Mouse (Mus musculus) thymus, postnatal 14 days (tissue): ENCODE data around the gene Ptprf.

ENCODE experiments used
- DNase-seq: peaks from one replicate; pipeline ENCODE4 v3.0.0; 2021

The Ptprf gene

GRCm38 (mm10) chr4:118282182-118282562 lies 9.0 kb downstream of the Ptprf start:
- DNase-seq: no peak

DNA sequence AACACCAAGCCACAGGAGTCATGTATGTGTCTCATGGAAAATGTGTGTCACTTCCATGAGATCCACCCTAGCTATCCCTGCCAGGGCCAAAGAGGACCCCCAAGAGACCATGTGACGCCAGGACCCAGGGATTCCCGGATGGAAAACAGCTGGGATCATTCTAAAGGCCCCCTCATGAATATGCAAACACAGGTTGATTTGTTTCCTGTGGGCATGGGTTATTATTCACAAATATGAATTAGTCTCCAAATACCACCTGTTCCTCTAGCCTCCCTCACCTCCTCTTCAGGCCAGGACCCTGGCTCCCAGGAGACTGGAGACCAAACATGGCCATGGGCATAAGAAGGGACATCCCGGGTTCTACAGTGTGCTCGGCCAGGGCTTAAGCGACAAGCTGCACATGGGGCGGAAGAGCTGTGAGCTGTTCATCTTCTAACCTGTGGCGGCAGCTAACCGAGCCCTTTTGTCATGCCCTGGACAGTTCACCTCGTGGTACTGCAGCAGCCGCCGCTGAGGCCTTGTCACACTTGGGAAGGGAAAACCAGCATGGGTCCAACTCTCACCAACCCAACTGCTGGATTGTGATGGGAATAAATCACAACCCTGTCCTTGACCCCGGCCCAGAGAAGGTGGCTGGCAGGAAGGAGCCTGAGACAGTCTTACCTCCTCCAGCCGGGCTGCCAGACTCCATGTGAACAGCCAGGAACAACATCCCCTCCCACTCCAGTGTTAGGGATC lies 9.6 kb downstream of the Ptprf start:
- no peak for DNase-seq

DNA sequence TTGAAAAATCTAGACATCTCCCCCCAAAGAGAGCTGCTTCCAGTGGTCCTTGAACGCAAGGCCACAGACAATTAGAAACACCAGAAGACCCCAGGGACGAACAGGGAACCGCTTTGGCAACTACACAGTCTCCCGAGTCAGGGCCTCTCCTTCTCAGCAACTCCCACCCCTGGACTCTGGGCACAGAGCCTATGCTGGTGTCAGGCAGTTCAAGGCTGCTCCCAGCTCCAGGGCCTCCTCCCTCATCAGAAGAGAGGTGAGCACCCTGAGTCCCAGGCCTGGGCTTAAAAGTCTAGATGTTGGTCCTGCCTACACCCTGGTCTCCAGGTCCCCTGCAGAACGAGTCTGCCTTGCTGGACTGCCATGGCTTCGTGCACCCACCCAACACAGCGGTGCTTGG lies 10.7 kb downstream of the Ptprf start:
- no peak for DNase-seq

GRCm38 (mm10) chr4:118276520-118277232 lies 14.5 kb downstream of the Ptprf start:
- DNase-seq: no peak

DNA sequence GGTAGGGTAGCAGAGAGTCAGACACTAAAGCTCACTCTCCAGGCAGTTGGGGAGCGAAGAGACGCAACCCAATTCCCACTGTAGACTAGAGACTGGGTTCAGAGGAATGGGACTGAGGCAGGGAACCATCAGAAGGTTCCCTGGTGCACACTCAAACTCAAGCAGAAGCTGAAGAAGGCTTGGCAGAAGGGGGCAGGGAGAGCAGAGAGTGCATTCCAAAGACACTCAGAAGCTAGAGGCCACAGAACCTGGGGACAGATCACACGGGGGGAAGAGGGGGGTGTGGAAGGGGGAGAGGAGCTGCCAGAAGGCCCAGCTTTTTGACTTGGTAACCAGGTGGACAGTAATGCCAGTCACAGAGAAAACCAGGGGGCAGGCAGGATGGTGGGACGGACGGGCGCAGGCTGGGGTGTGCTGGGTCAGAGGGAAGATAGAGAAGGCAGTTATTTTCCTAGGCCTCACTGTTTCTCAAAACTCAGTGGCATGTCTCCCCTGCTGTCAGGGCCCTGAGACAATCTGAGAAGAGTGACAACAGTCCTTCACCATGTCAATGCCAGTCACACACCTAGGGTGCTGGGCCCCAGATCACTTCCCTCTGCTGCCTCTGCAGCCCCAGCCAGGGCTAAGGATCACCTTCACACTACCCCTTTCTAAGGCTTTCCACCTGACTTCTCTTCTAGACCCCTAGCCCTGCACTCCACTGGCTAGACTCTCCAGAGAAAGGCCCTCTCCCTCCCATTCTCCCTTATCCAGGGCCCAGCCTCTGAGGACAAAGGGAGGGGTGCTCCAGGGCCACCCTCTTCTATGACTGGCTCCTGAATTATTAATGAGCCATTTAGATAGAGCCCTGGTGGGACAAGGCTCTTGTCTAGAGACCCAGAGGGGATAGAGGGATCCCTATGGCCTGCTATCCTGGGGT lies 15.3 kb downstream of the Ptprf start:
- no peak for DNase-seq

- no peak for DNase-seq
These were observed 16.7 kb downstream of the Ptprf start for GRCm38 (mm10) chr4:118274521-118274920.

DNA sequence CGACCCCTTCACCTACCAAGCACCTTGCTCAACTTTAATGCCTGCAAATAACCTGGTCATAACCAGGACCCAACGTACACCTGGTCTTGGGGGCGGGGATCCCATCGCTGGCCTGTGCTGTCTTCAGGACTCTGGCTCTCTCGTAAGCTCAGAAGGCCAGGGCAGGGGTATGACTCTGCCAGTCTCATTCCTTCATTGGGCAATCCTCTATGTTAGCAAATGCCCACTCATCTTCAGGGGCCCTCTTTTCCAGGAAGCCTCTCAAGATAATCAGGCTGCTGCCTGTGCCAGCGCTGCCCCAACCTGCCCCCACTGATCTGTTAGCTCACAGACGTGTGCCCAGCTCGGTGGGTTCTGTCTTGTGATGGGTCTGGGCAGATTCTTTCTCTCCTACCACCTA lies 17.2 kb downstream of the Ptprf start:
- DNase-seq: no peak

DNA sequence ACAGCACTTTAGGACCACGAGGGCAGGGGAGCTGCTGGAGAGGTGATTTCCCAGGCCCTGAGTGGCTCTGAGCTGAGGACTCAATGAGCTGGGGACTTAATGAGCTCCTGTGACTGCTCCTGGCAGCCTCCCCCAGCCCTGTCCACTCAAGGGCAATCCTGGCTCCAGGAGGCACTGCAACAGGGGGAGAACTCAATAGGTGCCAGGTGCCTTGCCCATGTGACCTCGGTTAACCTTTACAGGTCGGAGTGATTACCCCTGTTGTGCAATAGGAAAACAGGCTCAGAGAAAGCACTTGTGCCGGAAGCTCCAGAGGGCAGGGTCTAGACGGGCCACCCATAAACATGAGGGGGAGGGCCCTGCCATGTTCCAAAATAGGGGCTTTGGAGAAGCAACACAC lies 17.7 kb downstream of the Ptprf start:
- no peak for DNase-seq

DNA sequence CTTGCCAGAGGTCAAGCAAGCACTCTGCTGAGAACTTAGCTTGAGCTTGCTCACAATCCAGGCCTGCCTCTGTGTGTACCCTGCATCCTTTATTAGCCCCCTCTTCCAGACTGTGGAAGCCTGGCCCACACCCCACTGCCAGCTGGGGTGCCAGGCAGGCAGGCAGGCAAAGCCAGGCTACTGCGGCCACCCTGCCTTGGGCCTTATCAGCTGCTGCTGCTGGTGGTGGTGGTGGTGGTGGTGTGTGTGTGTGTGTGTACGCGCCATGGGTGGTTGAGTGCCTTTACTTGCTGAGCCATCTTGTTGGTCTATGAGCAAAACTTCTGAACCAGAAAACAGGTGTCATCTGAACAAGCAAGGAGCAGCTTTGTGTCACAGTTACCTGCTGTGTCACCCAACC lies 18.3 kb downstream of the Ptprf start:
- no peak for DNase-seq

DNA sequence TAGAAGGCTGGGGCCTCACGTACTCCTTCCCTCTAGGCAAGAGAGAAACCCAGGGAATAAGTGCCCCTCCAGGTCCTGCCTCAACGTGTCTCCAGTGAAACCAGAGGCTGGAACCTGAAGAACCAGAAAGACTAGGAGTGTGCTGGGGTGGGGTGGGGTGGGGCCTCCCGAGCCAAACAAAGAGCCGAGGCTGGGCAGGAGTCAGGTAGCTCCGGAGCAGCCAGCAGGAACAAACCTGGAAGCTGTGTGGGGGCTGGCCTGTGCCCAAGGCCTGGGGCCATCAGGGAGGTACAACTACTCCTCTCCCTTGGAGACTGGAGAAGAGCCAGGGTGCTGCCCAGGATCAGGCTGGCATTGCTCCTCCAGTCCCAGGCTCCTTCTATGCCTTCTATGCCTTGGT lies 18.9 kb downstream of the Ptprf start:
- no peak for DNase-seq

DNA sequence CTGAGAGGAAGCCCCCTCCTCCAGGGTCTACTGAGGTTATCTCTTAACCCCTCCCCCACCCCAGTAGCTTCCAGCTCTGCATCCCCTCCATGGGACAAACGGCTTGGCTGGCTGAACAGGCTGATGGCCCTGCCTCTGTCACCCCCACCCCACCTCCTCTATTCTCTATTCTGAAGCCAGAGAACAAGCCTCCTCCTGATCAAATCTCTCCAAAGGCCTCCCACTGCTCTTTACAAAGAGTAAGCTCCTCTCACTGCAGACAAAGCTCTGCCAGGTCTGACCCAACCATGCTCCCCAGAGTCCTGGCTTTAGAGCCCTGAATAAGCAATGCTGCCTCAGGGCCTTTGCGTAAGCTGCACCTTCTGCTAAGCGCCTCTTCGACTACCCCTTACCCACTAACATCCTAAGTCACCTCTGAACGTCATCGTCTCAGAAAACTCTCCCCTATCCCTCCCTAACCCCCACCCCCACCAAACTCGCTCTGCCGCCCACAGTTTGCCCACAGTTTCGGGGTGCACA lies 19.6 kb downstream of the Ptprf start:
- DNase-seq: no peak

DNA sequence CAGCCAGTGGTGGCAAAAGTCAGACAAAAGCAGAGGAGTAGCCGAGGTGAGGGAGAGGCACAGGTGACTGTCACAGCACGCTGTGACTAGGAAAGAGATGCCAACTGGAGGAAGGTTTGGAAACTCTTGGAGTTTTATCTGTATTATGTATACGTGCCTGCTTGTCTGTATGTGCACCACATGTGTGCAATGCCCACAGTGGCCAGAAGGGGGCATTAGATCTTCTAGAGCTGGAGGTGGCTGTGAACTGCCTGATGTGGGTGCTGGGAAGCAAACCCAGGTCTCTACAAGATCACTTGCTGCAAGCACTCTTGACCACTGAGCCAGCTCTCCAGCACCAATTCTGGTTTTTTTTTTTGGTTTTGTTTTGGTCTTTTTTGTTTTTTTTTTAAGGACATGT lies 20.5 kb downstream of the Ptprf start:
- no peak for DNase-seq

DNA sequence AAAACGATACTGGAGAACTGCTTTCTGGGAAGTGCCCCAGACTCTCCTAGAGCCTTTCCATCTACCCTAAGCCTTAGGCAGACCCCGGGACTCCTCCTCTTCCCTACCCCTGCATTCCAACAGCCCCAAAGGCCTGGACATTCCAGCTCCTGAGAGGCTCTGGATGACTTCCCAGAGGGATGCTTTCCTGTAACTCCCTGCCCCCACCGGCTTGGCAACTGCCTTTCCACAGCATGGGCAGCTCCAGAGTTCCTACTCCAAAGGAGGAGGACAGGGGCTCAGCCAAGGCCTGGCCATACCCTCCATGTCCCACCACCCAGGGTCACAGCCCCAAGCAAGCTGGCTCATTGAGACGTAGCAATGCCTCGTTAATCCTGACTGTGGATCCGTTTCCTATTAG lies 21.2 kb downstream of the Ptprf start:
- DNase-seq: no peak

- DNase-seq: no peak
These were observed 22.6 kb downstream of the Ptprf start for GRCm38 (mm10) chr4:118268429-118269212.

DNA sequence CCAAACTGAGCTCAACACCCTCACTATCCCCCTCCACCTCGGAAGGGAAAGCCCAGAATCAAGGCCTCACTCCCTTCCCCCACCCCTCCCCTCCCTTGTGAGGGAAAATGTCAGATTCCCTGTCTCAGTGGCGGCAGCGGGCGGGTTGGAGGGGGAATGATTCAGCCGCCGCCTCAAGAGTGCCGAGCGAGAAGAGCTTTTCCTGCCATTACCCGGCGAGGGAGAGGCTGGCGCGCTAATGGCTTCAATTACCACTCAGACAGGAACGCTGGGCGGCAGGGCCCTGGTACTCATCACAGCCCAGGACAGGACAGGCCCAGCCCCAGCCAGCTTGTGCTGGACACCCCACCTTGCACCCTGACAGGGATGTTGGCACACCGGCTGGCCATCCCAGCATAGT lies 25.6 kb downstream of the Ptprf start:
- no peak for DNase-seq

DNA sequence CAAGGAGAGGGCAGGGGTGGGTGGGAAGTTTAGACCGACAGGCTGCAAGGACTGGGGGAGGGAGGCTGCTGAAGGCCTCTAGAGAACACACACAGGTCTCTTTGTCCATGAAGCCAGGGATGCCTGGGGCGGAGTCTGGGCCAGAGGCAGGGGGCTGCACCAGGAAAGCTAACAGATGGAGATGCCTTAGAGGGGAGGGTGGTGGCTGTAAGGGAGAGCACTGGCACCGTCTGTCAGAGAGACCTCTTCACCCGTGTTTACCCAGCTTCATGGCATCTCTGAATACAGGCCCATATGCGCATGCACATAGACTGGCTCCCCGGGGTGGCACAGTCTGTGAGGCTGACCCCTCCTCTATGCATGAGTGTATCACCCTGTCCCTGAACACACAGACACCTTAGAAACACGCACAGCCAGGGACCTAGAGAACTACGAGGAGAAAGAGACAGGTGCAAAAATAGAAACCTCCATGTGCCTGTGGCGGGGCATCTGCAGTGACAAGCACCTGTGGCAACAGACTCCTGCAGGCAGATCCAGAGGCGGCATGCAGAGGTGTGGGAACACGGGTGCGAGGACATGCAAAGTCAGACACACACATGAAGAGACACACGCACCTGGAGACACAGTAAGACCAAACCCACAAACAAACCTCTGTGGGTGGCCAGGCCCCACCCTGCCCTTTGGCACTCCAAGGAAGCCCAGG lies 29.3 kb downstream of the Ptprf start:
- peak; percentile 51 for DNase-seq

- no peak for DNase-seq
These were observed 29.9 kb downstream of the Ptprf start for GRCm38 (mm10) chr4:118261291-118261690.

DNA sequence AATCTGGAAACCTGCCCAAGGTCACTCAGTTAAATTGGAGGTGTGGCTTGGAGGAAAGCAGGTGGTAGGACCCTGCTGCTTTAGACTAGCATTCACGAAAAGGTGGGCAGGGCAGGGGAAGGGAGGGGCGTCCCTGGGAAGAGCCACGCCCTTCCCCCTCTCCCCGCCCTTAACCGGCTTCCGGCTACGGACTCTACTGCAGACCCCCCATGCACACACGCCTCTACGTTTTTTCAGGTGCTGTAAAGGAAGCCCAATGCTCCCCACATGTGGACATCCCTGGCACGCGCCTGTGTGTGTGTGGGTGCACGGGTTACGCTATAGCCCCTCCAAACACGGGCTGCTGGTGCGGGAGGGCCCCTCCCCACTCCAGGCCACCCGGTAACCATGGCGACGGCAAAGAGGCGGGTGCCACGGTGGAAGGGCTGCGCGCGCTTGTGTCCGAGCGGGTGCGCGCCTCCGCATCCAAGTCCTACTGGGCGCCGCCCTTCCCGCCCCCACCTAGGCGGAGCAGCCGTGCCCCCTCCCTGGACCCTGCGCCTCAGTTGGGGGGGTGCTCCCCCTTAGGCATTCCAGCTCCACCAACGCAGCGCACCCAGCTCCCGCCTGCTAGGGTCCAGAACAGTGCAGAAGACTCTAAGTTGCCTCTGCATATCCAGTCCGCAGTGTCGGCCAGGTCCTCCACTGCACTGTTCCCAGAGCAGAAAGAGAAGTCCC lies 30.5 kb downstream of the Ptprf start:
- DNase-seq: peak; percentile 88

GRCm38 (mm10) chr4:118259782-118260463 lies 31.3 kb downstream of the Ptprf start:
- DNase-seq: no peak

- peak; percentile 33 for DNase-seq
These were observed 33.2 kb downstream of the Ptprf start for GRCm38 (mm10) chr4:118257977-118258376.

DNA sequence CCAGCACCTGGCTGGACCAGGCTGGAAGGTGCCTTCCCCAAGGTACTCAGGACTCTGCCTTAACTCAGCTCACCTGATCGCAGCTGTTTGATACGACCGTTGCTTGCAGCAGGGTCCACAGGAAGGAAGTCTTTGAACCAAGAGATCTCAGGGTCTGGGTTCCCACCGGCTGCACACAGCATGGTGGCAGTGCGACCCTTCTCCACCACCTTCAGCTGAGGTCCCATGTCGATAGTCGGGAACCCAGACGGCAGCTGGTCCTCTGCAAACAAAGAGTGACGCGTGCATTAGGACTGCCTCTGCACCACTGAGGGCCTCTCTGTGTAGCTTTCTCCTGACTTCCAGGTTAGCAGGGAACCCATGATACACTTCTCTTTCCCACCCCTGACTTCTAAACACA lies 33.8 kb downstream of the Ptprf start:
- peak; percentile 74 for DNase-seq
